22 mouse cellular contexts compared by ENCODE assay signal in genomic region chr11:97424802-97425201, GRCm38 (mm10). TPM values are rescaled to one million over a fixed set of nuclear protein-coding genes. Genes with fewer than 3 reads are reported as not detected.
DNase-seq lines count a peak whose midpoint lies in the region; ATAC-seq lines count a peak whose summit lies in the region.
"Had no signal": no experiment of that assay in that cellular context is flagged by ENCODE, and none has a peak within 500 bp of the region (broad histone marks: within the 10 kb centered on the region; RNA-seq: fewer than 3 reads in every experiment).

No protein-coding gene starts in this region.

- H3K4me2 ChIP-seq in heart, embryonic 13.5 days, result no peak overlapping the region
- H3K4me2 ChIP-seq in limb, embryonic 13.5 days (replicated peaks), result no peak overlapping the region
- 0 out of 2 replicates have a peak overlapping the region, but pooled peaks have one; percentile 13 for H3K4me2 ChIP-seq in stomach, embryonic 15.5 days
- H3K4me2 ChIP-seq: forebrain, embryonic 15.5 days; lung, embryonic 14.5 days; midbrain, embryonic 12.5 days; neural tube, embryonic 15.5 days had no signal

- no peaks in the 10 kb centered on the region for H3K27me3 ChIP-seq in heart, embryonic 13.5 days (replicated peaks)
- H3K27me3 ChIP-seq in limb, embryonic 13.5 days, result no peaks in the 10 kb centered on the region
- 0 out of 2 replicates have a peak, but pooled peaks cover 2% of the 10 kb centered on the region for H3K27me3 ChIP-seq in limb, embryonic 10.5 days (ENCODE audit: low read depth, poor library complexity, severe bottlenecking)
- H3K27me3 ChIP-seq in stomach, embryonic 15.5 days (replicated peaks), result no peaks in the 10 kb centered on the region
- H3K27me3 ChIP-seq: forebrain, embryonic 15.5 days; neural tube, embryonic 15.5 days had no signal

- no peak for ATAC-seq in heart, embryonic 13.5 days (ENCODE audit: extremely low read depth, insufficient number of reproducible peaks, low FRiP score, low TSS enrichment)
- no peak for ATAC-seq in limb, embryonic 13.5 days (ENCODE audit: low FRiP score, low read depth)
- ATAC-seq in stomach, embryonic 15.5 days (ENCODE audit: insufficient read depth, low FRiP score, low read depth), result no peak
- ATAC-seq: CD4-positive, CD25-positive, alpha-beta regulatory T cell, adult 4 months; forebrain, embryonic 15.5 days; hindbrain, postnatal 0 days had no signal

- no peak overlapping the region for H3K4me3 ChIP-seq in heart, embryonic 13.5 days
- no peak overlapping the region for H3K4me3 ChIP-seq in limb, embryonic 13.5 days
- H3K4me3 ChIP-seq in limb, embryonic 10.5 days, result no peak overlapping the region
- no peak overlapping the region for H3K4me3 ChIP-seq in stomach, embryonic 15.5 days (replicated peaks)
- H3K4me3 ChIP-seq: forebrain, embryonic 15.5 days; midbrain, embryonic 12.5 days; neural tube, embryonic 15.5 days had no signal

- H3K9ac ChIP-seq in heart, embryonic 13.5 days, result peak overlapping the region; percentile 37
- H3K9ac ChIP-seq in limb, embryonic 13.5 days, result no peak overlapping the region
- H3K9ac ChIP-seq in stomach, embryonic 15.5 days, result no peak overlapping the region
- H3K9ac ChIP-seq: forebrain, embryonic 15.5 days; lung, embryonic 14.5 days; midbrain, embryonic 12.5 days; neural tube, embryonic 15.5 days had no signal

- peak; percentile 50 for DNase-seq in adrenal gland, adult 2 months
- no peak for DNase-seq in adrenal gland, adult (ENCODE audit: inconsistent age in 2 of 2, low spot score in 1 of 2)
- no peak for DNase-seq in heart, adult 11 months
- DNase-seq in limb, embryonic 10.5 days (ENCODE audit: low spot score), result no peak
- no peak for DNase-seq in neural tube, embryonic 10.5 days (ENCODE audit: extremely low spot score, low spot score)
- DNase-seq: cerebellum, adult 11 months; cerebellum, postnatal 14 days; kidney, adult 9 months; kidney, postnatal 4 days; lung, embryonic 14.5 days; right cerebral cortex, postnatal 4 days; thymus, adult 18-20 months had no signal

- H3K36me3 ChIP-seq in heart, embryonic 13.5 days, result peaks cover 6% of the 10 kb centered on the region; the same call in 1 of the 2 replicates
- H3K36me3 ChIP-seq in limb, embryonic 13.5 days, result no peaks in the 10 kb centered on the region
- no peaks in the 10 kb centered on the region for H3K36me3 ChIP-seq in limb, embryonic 10.5 days
- H3K36me3 ChIP-seq in stomach, embryonic 15.5 days, result no peaks in the 10 kb centered on the region
- H3K36me3 ChIP-seq: forebrain, embryonic 15.5 days; midbrain, embryonic 12.5 days; neural tube, embryonic 15.5 days had no signal

- no peaks in the 10 kb centered on the region for H3K9me3 ChIP-seq in heart, embryonic 13.5 days
- H3K9me3 ChIP-seq in limb, embryonic 13.5 days, result no peaks in the 10 kb centered on the region
- H3K9me3 ChIP-seq in limb, embryonic 10.5 days (replicated peaks), result no peaks in the 10 kb centered on the region
- no peaks in the 10 kb centered on the region for H3K9me3 ChIP-seq in stomach, embryonic 15.5 days
- H3K9me3 ChIP-seq: forebrain, embryonic 15.5 days; G1E; midbrain, embryonic 12.5 days; neural tube, embryonic 15.5 days had no signal

- 46% methylated on average over 3 of the region's 3 CpGs for WGBS in heart, embryonic 13.5 days
- WGBS in limb, embryonic 13.5 days, result 70% methylated on average over 3 of the region's 3 CpGs
- 81% methylated on average over 3 of the region's 3 CpGs for WGBS in limb, embryonic 10.5 days
- WGBS in stomach, embryonic 15.5 days, result 36% methylated on average over 3 of the region's 3 CpGs

- H3K4me1 ChIP-seq in heart, embryonic 13.5 days, result peaks cover 68% of the 10 kb centered on the region
- peaks cover 52% of the 10 kb centered on the region for H3K4me1 ChIP-seq in limb, embryonic 13.5 days
- peaks cover 52% of the 10 kb centered on the region for H3K4me1 ChIP-seq in limb, embryonic 10.5 days
- peaks cover 34% of the 10 kb centered on the region for H3K4me1 ChIP-seq in stomach, embryonic 15.5 days

- peak overlapping the region; percentile 72 for H3K27ac ChIP-seq in heart, embryonic 13.5 days (replicated peaks)
- H3K27ac ChIP-seq in limb, embryonic 13.5 days, result 0 out of 2 replicates have a peak overlapping the region, but pooled peaks have one; percentile 22
- H3K27ac ChIP-seq in limb, embryonic 10.5 days, result no peak overlapping the region
- peak overlapping the region; percentile 63; the same call in 1 of the 2 replicates for H3K27ac ChIP-seq in stomach, embryonic 15.5 days
- H3K27ac ChIP-seq: forebrain, embryonic 15.5 days; hindbrain, postnatal 0 days; macrophage; midbrain, embryonic 12.5 days; neural tube, embryonic 15.5 days had no signal

RNA-seq across cellular contexts. Expression of gene Arhgap23, which starts 9.5 kb away (rescaled TPM):
- total RNA-seq in adrenal gland, adult 2 months (2021), result 10 to 100 TPM; 29.0 to 29.3 TPM
- 96.3 and 106 TPM in 2 replicates for polyA plus RNA-seq in adrenal gland, adult 2 months (2012; rRNA removed)
- 6.6 and 6.9 TPM in 2 replicates for polyA plus RNA-seq in heart, embryonic 13.5 days (2015; fragmentation: Nextera tagmentation; extraction: Ambion mirVana)
- 6.7 and 7.2 TPM in 2 replicates for polyA plus RNA-seq in limb, embryonic 13.5 days (2015; fragmentation: Nextera tagmentation; extraction: Ambion mirVana)
- 3.5 and 3.9 TPM in 2 replicates for polyA plus RNA-seq in limb, embryonic 10.5 days (2016; fragmentation: Nextera tagmentation; extraction: Ambion mirVana)
- polyA plus RNA-seq in stomach, embryonic 15.5 days (2015; fragmentation: Nextera tagmentation; extraction: Ambion mirVana), result 6.1 and 6.2 TPM in 2 replicates
- polyA plus RNA-seq: CD4-positive, CD25-positive, alpha-beta regulatory T cell, adult 4 months had no signal

Comparison
In these comparisons a context has a peak if more than half of its experiments do, and no peak if none do; other contexts are left out.
1. RNA of gene Arhgap23, which starts 9.5 kb away (polyA plus RNA-seq): 96.3 to 106 TPM in adrenal gland, adult 2 months; 6.7 to 7.2 TPM in limb, embryonic 13.5 days, 6.6 to 6.9 TPM in heart, embryonic 13.5 days, 6.1 to 6.2 TPM in stomach, embryonic 15.5 days and 3.5 to 3.9 TPM in limb, embryonic 10.5 days; every median in the first group is over 10 times any median in the second.